Comparison of ENCODE assay signal across 11 mouse cellular contexts in genomic region chr1:22627013-22627412, GRCm38 (mm10).
DNase-seq lines count a peak whose midpoint lies in the region; ATAC-seq and TF ChIP-seq lines count a peak whose summit lies in the region.
"Had no signal": no experiment of that assay in that cellular context is flagged by ENCODE, and none has a peak within 500 bp of the region (broad histone marks: within the 10 kb centered on the region; RNA-seq: fewer than 3 reads in every experiment).

No protein-coding gene starts in this region.

- H3K36me3 ChIP-seq in kidney, postnatal 0 days (ENCODE audit: insufficient read depth, low read length): no peaks in the 10 kb centered on the region
- H3K36me3 ChIP-seq: limb, embryonic 12.5 days had no signal

- H3K4me3 ChIP-seq in kidney, postnatal 0 days (replicated peaks; ENCODE audit: low read depth, low read length): no peak overlapping the region
- H3K4me3 ChIP-seq in lung, adult 2 months (replicated peaks; ENCODE audit: extremely low read depth, low read depth, low read length): no peak overlapping the region
- H3K4me3 ChIP-seq: limb, embryonic 12.5 days had no signal

- no peak overlapping the region for H3K4me2 ChIP-seq in kidney, postnatal 0 days (ENCODE audit: low read length)
- H3K4me2 ChIP-seq: limb, embryonic 12.5 days had no signal

- no peak overlapping the region for H3K27ac ChIP-seq in kidney, postnatal 0 days
- H3K27ac ChIP-seq: limb, embryonic 12.5 days; macrophage had no signal

- no peaks in the 10 kb centered on the region for H3K4me1 ChIP-seq in kidney, postnatal 0 days (replicated peaks; ENCODE audit: insufficient read depth, low read length)
- H3K4me1 ChIP-seq in lung, adult 2 months (ENCODE audit: control insufficient read depth, insufficient read depth, low read length): no peaks in the 10 kb centered on the region

- peak; percentile 55 for TF ChIP-seq CTCF in kidney, postnatal 0 days (IDR thresholded peaks at IDR 0.05; ENCODE audit: low read depth)
- TF ChIP-seq CTCF in lung, adult 2 months (IDR thresholded peaks at IDR 0.05; ENCODE audit: insufficient read depth, low read length): 0 out of 2 replicates have a peak, but pooled peaks have one; percentile 13

- no peak overlapping the region for H3K9ac ChIP-seq in kidney, postnatal 0 days (ENCODE audit: low read depth, low read length)
- H3K9ac ChIP-seq: limb, embryonic 12.5 days had no signal

- H3K9me3 ChIP-seq in kidney, postnatal 0 days (replicated peaks; ENCODE audit: low read length): no peaks in the 10 kb centered on the region
- H3K9me3 ChIP-seq: limb, embryonic 12.5 days had no signal

- 37% methylated on average over 5 of the region's 5 CpGs for WGBS in kidney, postnatal 0 days
- WGBS in lung, adult 2 months: 21% methylated on average over 5 of the region's 5 CpGs

- ATAC-seq in kidney, postnatal 0 days (replicated peaks; ENCODE audit: low FRiP score, low read depth): no peak

- peak; percentile 11 for DNase-seq in embryo, embryonic 10 days (ENCODE audit: low spot score)
- DNase-seq in embryo, embryonic 9.5 days (ENCODE audit: extremely low spot score): no peak
- peak; percentile 25 for DNase-seq in kidney, postnatal 0 days (ENCODE audit: low spot score)
- DNase-seq in kidney, postnatal 4 days: no peak
- peak; percentile 8 for DNase-seq in MN1 (ENCODE audit: low spot score)
- DNase-seq in lung, adult 2 months: no peak
- DNase-seq in right cerebral cortex, postnatal 25 days: no peak
- no peak for DNase-seq in left cerebral cortex, adult 11 months (ENCODE audit: low spot score)
- DNase-seq: gastrocnemius, postnatal 14 days had no signal

- TF ChIP-seq POLR2A in lung, adult 2 months (IDR thresholded peaks at IDR 0.05; ENCODE audit: borderline replicate concordance, extremely low read depth, low read depth, low read length): no peak

- no peaks in the 10 kb centered on the region for H3K27me3 ChIP-seq in kidney, postnatal 0 days (ENCODE audit: insufficient read depth, low read length)
- H3K27me3 ChIP-seq: limb, embryonic 12.5 days had no signal

Comparison
In these comparisons a context has a peak if more than half of its experiments do, and no peak if none do; other contexts are left out.
1. DNase-seq: peak in embryo, embryonic 10 days (single experiment), kidney, postnatal 0 days (single experiment) and MN1 (single experiment); none in embryo, embryonic 9.5 days (single experiment), kidney, postnatal 4 days (0 of 2), lung, adult 2 months (single experiment), right cerebral cortex, postnatal 25 days (single experiment) and left cerebral cortex, adult 11 months (single experiment).